Mouse (Mus musculus) Patski (cell line): ENCODE results near the gene Slc5a8. TPM values are rescaled to one million over a fixed set of nuclear protein-coding genes. Genes with fewer than 3 reads are reported as not detected.
A peak's percentile ranks its signal among the peaks of the same experiment; 100 is the strongest.

Experiments
- ATAC-seq: fragments of 100-300 bp; one replicate; pipeline ENCODE4 v1.8.0; 2021
- CTCF ChIA-PET: fragments of 350-600 bp; sonication (Branson Sonifier 250); formaldehyde crosslinking; loops from one replicate; lab custom pipeline; 2022; ENCODE audit warnings: inconsistent platforms; lab: Charles Lee
- POLR2A ChIA-PET: fragments of 350-600 bp; sonication (Branson Sonifier 250); formaldehyde crosslinking; loops from one replicate; lab custom pipeline; 2022; ENCODE audit warnings: antibody characterized with exemption, inconsistent platforms; lab: Charles Lee
- DNase-seq: peaks from one replicate; pipeline ENCODE4 v3.0.0-alpha.2; 2011; ENCODE audit warnings: low read depth, low spot score
- H3K27me3 ChIP-seq: fragments of 371-371 bp; one replicate; pipeline ENCODE4 v1.5.1; 2021
- CTCF ChIP-seq: fragments of 100-300 bp; IDR thresholded peaks from one replicate; pipeline ENCODE4 v1.5.1; 2021
- in situ Hi-C: fragments of 300-500 bp; cut with MboI; formaldehyde crosslinking; loops from 3 replicates; pipeline ENCODE4 v1.11.1; 2018; ENCODE audit warnings: low pct_unique_long_range_greater_than_20kb, mixed read lengths
- polyA plus RNA-seq: library from polyadenylated mRNA; unstranded; gene quantifications from one replicate; pipeline ENCODE4 v1.2.3, GENCODE M21; 2021

Gene Slc5a8
- polyA plus RNA-seq, 1 experiment from 2014 or later = 0.01 TPM

DNA sequence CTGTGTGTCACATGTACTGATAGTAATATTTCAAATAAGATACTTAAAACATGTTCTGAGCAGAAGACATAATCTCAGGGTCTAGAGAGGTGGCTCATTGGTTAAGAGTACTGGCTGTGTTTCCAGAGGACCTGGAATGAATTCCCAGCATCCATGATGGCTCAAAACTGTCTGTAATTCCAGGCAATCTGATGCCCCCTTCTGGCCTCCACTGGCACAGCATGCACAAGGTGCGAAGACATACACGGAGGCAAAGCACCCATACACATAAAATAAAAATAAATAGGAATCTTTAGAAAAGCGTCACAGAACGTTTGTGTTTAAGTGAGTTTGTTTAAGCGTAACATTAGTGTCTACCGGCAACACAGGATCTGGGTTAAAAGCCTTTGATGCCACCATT, 956 bp upstream of the Slc5a8 start:
- H3K27me3 ChIP-seq = peaks cover 7% of the 10 kb centered on the region
- POLR2A ChIA-PET = no interaction called here
- peak; percentile 39 for TF ChIP-seq CTCF
- DNase-seq (no peak), ATAC-seq (no peak)
- in situ Hi-C loops = no loop called here
- CTCF ChIA-PET = no interaction called here

- DNase-seq (no peak), ATAC-seq (no peak)
- in situ Hi-C loops = no loop called here
- no peak for TF ChIP-seq CTCF
- ChIA-PET POLR2A (no interaction called here), CTCF (no interaction called here)
- peaks cover 16% of the 10 kb centered on the region for H3K27me3 ChIP-seq
Observed at GRCm38 (mm10) chr10:88886114-88886513, 322 bp downstream of the Slc5a8 start.

GRCm38 (mm10) chr10:88888376-88888775, 2.6 kb downstream of the Slc5a8 start:
- DNase-seq (no peak), ATAC-seq (no peak)
- ChIA-PET POLR2A (no interaction called here), CTCF (no interaction called here)
- in situ Hi-C loops = no loop called here
- H3K27me3 ChIP-seq = peaks cover 16% of the 10 kb centered on the region
- TF ChIP-seq CTCF = no peak

DNA sequence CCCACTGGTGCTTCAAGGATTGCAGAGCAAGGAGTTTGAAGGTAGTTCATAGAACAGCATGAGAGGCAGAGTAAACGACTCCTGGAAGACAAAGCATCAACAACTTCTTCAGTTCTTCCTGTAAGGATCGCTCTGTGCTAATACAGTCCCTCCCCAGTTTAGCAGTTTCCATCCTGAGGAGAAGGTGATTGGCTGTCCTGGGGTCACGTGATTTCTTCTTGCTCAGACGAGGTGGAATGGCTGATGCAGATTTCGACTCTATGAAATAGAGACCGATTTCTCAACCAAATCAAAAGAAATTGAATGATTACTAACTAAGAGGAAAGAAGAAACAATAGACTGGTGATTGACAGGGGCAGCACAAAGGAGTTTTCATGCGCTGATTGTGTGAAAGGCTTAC, 5.6 kb downstream of the Slc5a8 start:
- ChIA-PET CTCF (no interaction called here), POLR2A (no interaction called here)
- in situ Hi-C loops = no loop called here
- ATAC-seq (no peak), DNase-seq (no peak)
- TF ChIP-seq CTCF = no peak
- H3K27me3 ChIP-seq = peaks cover 10% of the 10 kb centered on the region

- ATAC-seq (no peak), DNase-seq (no peak)
- CTCF ChIA-PET = no interaction called here
- POLR2A ChIA-PET = no interaction called here
- H3K27me3 ChIP-seq = peaks cover 10% of the 10 kb centered on the region
- no peak for TF ChIP-seq CTCF
- in situ Hi-C loops = no loop called here
Observed at GRCm38 (mm10) chr10:88892560-88893087, 6.8 kb downstream of the Slc5a8 start.

GRCm38 (mm10) chr10:88897032-88897431, 11.2 kb downstream of the Slc5a8 start:
- H3K27me3 ChIP-seq = peaks cover 9% of the 10 kb centered on the region
- POLR2A ChIA-PET = no interaction called here
- DNase-seq (no peak), ATAC-seq (no peak)
- CTCF ChIA-PET = no interaction called here
- no peak for TF ChIP-seq CTCF
- in situ Hi-C loops = no loop called here

- ChIA-PET POLR2A (no interaction called here), CTCF (no interaction called here)
- no peak for TF ChIP-seq CTCF
- H3K27me3 ChIP-seq = no peaks in the 10 kb centered on the region
- no peak for ATAC-seq
- DNase-seq = no peak
- in situ Hi-C loops = no loop called here
Observed at GRCm38 (mm10) chr10:88949649-88950296, 64.0 kb downstream of the Slc5a8 start.

DNA sequence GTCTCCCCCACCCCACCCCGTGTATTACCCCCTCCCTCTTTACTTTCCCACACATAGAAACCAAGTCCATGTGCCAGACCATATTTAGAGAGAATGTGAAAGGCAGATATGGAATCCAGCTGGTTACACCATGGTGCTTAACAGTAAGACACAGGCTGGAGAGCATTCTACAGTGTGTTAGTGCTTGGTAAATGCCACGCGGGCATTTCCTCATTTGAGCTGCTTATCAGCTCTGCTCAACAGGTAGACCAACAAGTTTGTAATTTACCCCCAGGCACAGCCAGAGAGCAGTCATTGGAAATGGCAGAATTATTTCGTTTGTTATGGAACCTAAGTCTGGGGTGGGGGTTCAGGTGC, 64.5 kb downstream of the Slc5a8 start:
- H3K27me3 ChIP-seq = no peaks in the 10 kb centered on the region
- TF ChIP-seq CTCF = no peak
- DNase-seq (no peak), ATAC-seq (no peak)
- in situ Hi-C loops = no loop called here
- ChIA-PET CTCF (no interaction called here), POLR2A (no interaction called here)

GRCm38 (mm10) chr10:88960791-88961190, 75.0 kb downstream of the Slc5a8 start:
- TF ChIP-seq CTCF = no peak
- ATAC-seq (no peak), DNase-seq (no peak)
- no peaks in the 10 kb centered on the region for H3K27me3 ChIP-seq
- ChIA-PET POLR2A (no interaction called here), CTCF (no interaction called here)
- in situ Hi-C loops = no loop called here

- ATAC-seq (no peak), DNase-seq (no peak)
- in situ Hi-C loops = no loop called here
- no peaks in the 10 kb centered on the region for H3K27me3 ChIP-seq
- CTCF ChIA-PET = no interaction called here
- POLR2A ChIA-PET = no interaction called here
- no peak for TF ChIP-seq CTCF
Observed at GRCm38 (mm10) chr10:88968586-88968985, 82.8 kb downstream of the Slc5a8 start.

GRCm38 (mm10) chr10:88970951-88971725, 85.3 kb downstream of the Slc5a8 start:
- no peak for TF ChIP-seq CTCF
- no peak for DNase-seq
- in situ Hi-C loops = no loop called here
- CTCF ChIA-PET = no interaction called here
- POLR2A ChIA-PET = no interaction called here
- H3K27me3 ChIP-seq = no peaks in the 10 kb centered on the region
- no peak for ATAC-seq
